Mouse (Mus musculus) thymus, postnatal 25 days (tissue): ENCODE measurements at regions not wholly inside any gene's neighbourhood (a gene's known extent, or its start where the extent isn't known, plus 50 kb on each side); places are given as distances from the start of the nearest gene placed in this dataset.

ENCODE experiments used
- DNase-seq: peaks from one replicate; pipeline ENCODE4 v3.0.0; 2022

DNA sequence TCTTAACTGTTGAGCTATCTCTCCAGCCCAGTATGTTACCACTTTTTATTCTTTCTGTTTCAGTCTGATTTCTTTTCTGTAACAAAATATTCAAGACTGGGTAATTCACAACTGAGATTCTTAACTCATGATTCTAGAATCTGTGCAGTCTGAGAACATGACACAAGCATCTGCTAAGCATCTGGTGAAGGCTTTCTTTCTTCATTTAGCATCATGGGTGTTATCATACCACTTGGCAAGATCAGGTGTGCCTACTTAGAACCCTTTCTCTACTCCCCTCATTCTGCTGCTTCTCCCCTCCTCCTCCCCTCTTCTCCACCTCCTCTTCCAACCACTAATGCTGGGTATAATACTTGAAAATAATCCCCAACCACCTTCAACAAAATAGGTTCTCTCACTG is 62.1 kb upstream of the Pfn2 start:
- DNase-seq: no peak

- no peak for DNase-seq
Measured at GRCm38 (mm10) chr3:57911831-57912596, 64.1 kb upstream of the Pfn2 start.

DNA sequence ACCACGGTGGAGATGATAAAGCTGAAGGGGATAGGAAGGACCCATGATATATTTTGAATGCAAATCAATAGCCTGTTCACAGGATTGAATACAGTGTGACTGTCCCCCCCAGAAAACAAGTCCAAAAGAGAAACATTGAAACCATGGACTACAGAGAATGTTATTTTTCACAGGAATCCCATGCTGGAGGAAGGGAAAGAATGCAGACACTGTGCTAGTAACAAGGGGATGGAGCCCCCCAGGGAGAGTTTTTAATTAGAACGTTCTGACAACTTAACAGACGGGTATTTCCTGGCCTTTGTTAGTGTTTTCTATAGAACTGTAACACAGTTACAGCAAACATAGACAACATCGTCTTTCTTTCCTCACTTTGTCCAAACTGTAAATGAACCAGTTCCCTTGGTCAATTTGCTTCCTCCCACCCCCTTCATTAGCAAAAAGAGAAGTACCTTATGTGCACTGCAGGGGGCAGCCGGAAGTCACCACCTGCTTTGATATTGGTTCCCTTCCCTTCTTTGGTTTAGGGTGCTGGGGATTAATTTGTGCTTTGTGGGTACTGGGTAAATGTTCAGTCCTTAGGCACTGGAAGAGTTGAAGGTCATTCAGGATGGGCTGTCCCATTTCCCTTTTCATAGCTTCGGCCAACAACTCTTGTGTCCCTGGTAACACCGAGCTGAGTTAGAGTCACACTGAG is 64.9 kb upstream of the Pfn2 start:
- no peak for DNase-seq

GRCm38 (mm10) chr3:57914687-57915086 is 66.8 kb upstream of the Pfn2 start:
- no peak for DNase-seq

GRCm38 (mm10) chr3:57918913-57919312 is 71.0 kb upstream of the Pfn2 start:
- DNase-seq: no peak

DNA sequence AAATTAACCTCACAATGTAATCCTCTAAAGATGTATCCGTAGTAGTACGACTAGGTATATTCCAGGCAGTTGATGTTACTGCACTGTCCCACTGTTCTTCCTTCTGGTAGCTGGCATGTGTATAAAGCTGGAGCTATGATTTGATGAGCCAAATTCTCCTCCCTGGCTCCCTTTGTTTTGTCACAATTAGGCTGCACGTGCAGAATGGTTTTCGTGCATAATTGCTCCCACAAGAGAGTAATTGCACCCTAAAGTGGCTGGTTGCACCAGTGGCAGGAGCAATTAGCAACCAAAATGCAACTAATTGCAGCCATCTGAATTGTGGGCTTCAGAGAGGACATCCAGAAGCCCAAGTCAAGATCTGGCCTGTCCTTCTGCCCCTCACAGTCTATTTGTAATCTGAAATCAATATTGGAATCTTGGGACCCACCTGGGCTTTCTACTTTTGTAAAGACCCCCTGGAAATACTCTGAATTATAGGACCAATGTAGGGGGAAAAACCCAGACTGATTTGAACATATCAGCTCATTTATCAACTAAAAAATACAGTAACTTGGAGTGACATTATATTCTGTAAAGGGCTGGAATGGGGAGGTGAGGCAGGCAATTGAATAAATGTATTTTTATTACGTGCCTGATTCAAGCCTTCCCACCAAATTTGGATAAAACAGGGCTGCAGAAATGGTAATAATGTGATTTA is 71.7 kb upstream of the Pfn2 start:
- DNase-seq: no peak

DNA sequence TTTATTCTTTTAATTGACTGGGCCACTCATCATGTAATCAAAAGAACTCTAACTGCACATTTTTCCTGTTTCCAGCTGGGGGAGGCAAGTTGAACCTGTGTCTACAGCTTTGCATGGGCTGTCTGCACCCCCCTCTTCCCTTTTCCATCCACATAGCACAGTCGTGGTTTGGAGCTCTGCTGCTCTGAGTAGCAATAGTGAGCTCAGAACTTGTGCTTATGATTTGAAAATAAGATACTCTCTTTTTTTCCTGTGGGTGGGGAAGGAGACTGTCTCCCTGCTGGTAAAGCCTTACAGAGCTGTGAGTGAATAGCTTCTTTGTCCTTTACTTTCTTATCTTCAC is 72.2 kb upstream of the Pfn2 start:
- no peak for DNase-seq

- no peak for DNase-seq
Measured at GRCm38 (mm10) chr3:57921071-57921882, 73.4 kb upstream of the Pfn2 start.

DNA sequence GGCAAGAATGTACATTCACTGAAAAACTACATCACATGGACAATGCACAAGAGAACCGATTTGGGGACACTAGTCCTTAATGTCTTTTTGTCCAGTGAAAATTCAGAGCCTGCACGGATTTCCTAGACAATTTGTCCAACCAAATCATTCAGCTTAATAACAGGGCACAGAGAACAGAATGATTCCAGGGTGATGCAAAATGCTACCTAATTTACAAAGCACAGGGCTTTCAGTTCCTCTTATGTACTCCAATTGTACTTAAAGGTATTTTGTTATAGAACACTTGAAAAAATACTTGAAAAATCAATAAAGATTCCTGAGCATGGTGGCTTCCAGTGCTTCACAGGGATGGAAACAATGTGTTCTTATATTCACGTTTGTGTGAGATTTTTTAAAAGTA is 75.2 kb upstream of the Pfn2 start:
- DNase-seq: no peak

GRCm38 (mm10) chr3:57932657-57933539 is 85.0 kb upstream of the Pfn2 start:
- DNase-seq: no peak

DNA sequence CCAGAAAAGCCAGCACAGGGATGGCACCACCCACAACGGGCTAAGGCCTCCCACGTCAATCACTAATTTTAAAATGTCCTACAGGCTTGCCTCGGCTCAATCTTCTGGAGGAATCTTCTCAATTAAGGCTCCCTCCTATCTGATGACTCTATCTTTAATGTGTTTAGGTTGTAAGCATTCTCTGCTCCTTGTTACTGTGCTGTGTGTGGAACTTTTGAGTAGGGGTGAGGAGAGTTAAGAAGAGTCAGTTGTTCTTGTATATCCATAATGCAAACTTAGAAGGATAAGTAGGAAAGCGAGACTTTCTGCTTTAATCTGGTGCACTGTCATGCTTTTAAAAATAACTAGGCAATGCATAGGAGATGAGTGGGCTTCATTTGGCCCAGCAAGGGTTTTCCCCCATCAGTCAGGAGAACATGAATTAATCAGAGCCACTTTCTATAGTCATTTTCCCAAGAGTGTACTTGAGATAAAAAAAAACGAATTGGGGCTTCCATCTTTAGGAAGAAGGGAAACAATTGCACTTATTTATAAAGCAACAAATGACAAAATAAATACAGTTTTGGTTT is 87.2 kb upstream of the Pfn2 start:
- no peak for DNase-seq

- DNase-seq: no peak
Measured at GRCm38 (mm10) chr3:57940504-57941381, 92.9 kb upstream of the Pfn2 start.

- no peak for DNase-seq
Measured at GRCm38 (mm10) chr3:57944698-57945097, 96.8 kb upstream of the Pfn2 start.

DNA sequence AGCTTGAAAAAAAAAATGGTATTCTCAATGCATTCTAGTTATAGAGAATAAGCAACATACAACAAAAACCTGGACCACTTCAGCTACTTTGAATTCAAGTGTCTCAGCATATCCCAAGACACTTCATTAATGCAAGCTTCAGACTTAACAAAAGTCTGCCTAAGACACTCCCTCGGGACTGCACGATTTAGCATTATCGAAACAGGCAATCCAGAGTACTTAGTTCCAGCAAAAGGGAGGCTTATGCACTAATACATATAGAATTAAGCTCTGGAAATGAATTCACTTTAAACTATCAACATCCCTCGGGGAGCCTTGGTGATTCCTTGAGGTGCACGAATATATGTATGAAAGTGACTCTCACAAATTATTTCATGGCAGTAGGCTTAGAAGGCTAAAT is 97.9 kb upstream of the Pfn2 start:
- DNase-seq: no peak

DNA sequence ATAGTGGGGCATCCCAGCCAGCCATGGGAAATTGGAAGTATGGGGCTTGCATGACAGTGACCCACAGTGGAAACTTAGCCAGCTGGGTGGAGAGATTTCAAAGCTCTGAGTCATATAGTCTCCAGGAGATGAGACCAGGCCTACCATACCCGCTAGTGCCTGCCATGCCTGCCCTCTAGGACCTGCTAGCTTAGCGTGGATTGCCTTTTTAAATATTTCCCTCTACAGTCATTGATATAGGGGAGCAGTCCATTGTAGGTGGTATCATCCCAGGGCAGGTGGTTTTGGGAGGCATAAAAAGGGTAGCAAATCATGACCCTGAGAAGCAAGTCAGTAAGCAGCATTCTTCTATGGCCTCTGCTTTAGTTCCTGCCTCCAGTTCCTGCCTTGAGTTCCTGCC is 99.5 kb upstream of the Pfn2 start:
- no peak for DNase-seq

- DNase-seq: no peak
Measured at GRCm38 (mm10) chr3:57948720-57949119, 100.8 kb upstream of the Pfn2 start.

DNA sequence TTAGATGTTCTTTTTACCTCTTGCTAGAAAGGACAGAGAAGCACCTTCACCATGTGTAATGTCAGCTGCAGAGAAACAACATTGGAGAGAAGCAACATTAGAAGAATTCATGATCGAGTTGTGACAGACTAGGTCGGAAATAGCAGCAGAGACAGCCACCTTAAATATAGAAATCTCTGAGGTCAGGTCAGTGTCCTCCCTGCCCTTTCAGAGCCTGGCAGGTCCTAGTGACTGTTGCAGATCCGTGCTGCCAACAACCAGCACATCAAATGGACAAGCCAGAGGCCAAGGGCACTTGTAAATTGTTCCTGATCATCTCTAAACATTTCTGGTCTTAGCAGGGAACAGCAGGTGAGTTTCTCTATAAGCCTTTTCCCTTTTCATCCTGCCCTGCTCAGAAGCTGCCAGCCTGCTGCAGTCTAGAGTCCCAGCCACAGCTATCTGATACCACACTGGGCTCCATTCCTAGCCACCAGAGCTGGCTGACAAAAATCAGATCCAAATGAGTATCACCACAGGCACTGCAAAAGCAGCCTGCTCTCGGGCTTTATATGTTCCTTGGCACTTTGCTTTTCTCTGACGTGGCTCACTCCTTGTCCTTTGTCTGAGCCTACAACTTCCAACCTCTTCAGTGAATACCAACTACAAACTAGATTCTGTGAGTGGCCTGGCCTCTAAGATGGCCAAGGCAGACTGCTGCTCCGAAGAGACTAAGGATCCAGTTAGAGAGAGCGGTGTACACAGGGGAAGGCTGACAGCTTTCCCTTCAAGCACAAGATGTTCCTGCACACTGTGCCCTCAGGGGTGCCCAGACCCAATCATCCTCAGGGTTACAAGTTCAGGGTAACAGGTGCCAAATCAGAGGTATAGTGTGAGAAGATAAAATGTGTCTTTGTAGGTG is 102.8 kb upstream of the Pfn2 start:
- no peak for DNase-seq

GRCm38 (mm10) chr3:57951438-57951837 is 103.6 kb upstream of the Pfn2 start:
- no peak for DNase-seq

GRCm38 (mm10) chr3:57957352-57957751 is 109.5 kb upstream of the Pfn2 start:
- no peak for DNase-seq

- no peak for DNase-seq
Measured at GRCm38 (mm10) chr3:57963965-57964364, 116.1 kb upstream of the Pfn2 start.
